Mouse (Mus musculus) ES-Bruce4 (cell line): ENCODE results near the gene Col7a1. TPM values are rescaled to one million over a fixed set of nuclear protein-coding genes. Genes with fewer than 3 reads are reported as not detected.

Source experiments
- H3K27ac ChIP-seq: 2 replicates; pipeline ENCODE4 v1.5.1; 2012; ENCODE audit warnings: low read length, inconsistent platforms; ENCODE audit not compliant: insufficient read depth
- H3K27me3 ChIP-seq: 2 replicates; pipeline ENCODE4 v1.6.1; 2012; ENCODE audit warnings: mild to moderate bottlenecking, low read length, inconsistent platforms; ENCODE audit not compliant: control insufficient read depth, poor library complexity, insufficient read depth, severe bottlenecking
- H3K36me3 ChIP-seq: 2 replicates; pipeline ENCODE4 v1.6.1; 2012; ENCODE audit warnings: inconsistent platforms, mild to moderate bottlenecking, low read length, moderate library complexity; ENCODE audit not compliant: control insufficient read depth, poor library complexity, insufficient read depth, severe bottlenecking
- H3K4me1 ChIP-seq: one replicate; pipeline ENCODE4 v1.8.1; 2011; ENCODE audit warnings: low read length; ENCODE audit not compliant: control insufficient read depth, insufficient read depth
- H3K4me3 ChIP-seq: 2 replicates; pipeline ENCODE4 v1.5.1; 2011; ENCODE audit warnings: low read depth, mild to moderate bottlenecking, low read length
- H3K9ac ChIP-seq: 2 replicates; pipeline ENCODE4 v1.6.1; 2012; ENCODE audit warnings: low read depth, mild to moderate bottlenecking, inconsistent platforms; ENCODE audit not compliant: poor library complexity, severe bottlenecking
- H3K9me3 ChIP-seq: replicated peaks from 2 replicates; pipeline ENCODE4 v1.6.1; 2012; ENCODE audit warnings: mild to moderate bottlenecking, low read length, inconsistent platforms; ENCODE audit not compliant: control insufficient read depth, poor library complexity, insufficient read depth, severe bottlenecking
- CTCF ChIP-seq: IDR thresholded peaks from one replicate; pipeline ENCODE4 v1.8.1; 2011; ENCODE audit warnings: low read depth, low read length
- EP300 ChIP-seq: IDR thresholded peaks from 2 replicates; pipeline ENCODE4 v1.6.1; 2011; ENCODE audit warnings: low read depth, low read length; ENCODE audit not compliant: insufficient read depth
- POLR2A ChIP-seq: IDR thresholded peaks from one replicate; pipeline ENCODE4 v1.8.1; 2011; ENCODE audit warnings: low read length; ENCODE audit not compliant: insufficient read depth
- polyA plus RNA-seq: library from polyadenylated mRNA; stranded (reverse); fragments of >200 nt; gene quantifications from 2 replicates; pipeline ENCODE4 v1.2.4, GENCODE M21; 2011; ENCODE audit warnings: low read depth; ENCODE audit not compliant: missing spikeins, insufficient read depth, insufficient read length

Gene Col7a1
- polyA plus RNA-seq, 1 experiment: 6.5 TPM

GRCm38 (mm10) chr9:108970623-108971022 is 17.2 kb downstream of the Col7a1 start:
- H3K4me1 ChIP-seq: no peaks in the 10 kb centered on the region
- H3K36me3 ChIP-seq: no peaks in the 10 kb centered on the region
- no peak for TF ChIP-seq CTCF
- no peak for TF ChIP-seq EP300
- TF ChIP-seq POLR2A: no peak
- H3K4me3 ChIP-seq: no peak overlapping the region
- H3K9ac ChIP-seq: no peak overlapping the region
- H3K27me3 ChIP-seq: no peaks in the 10 kb centered on the region
- H3K9me3 ChIP-seq: no peaks in the 10 kb centered on the region
- H3K27ac ChIP-seq: no peak overlapping the region

GRCm38 (mm10) chr9:108976483-108976882 is 23.1 kb downstream of the Col7a1 start:
- Histone ChIP-seq H3K27me3 (no peaks in the 10 kb centered on the region), H3K4me1 (no peaks in the 10 kb centered on the region), H3K27ac (no peak overlapping the region), H3K9me3 (no peaks in the 10 kb centered on the region), H3K4me3 (no peak overlapping the region), H3K9ac (no peak overlapping the region), H3K36me3 (no peaks in the 10 kb centered on the region)
- TF ChIP-seq POLR2A (no peak), CTCF (no peak), EP300 (no peak)

DNA sequence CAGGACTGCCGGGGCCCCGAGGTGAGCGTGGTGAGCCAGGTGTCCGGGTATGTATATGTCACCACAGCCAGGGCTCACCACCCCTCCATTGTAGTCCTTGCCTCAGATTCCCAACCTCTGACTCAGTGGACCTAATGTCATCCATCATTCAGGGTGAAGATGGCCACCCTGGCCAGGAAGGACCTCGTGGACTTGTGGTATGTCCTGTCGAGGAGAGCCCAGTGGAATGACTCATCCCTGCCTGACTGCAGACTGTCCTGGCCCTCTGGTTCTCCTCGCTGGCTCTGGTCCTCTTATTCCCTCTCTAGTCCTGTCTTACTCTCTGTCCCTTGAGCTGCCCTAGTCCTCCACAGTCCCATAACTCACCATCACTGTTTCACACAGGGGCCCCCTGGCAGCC is 24.6 kb downstream of the Col7a1 start:
- Histone ChIP-seq H3K9ac (no peak overlapping the region), H3K36me3 (no peaks in the 10 kb centered on the region), H3K27ac (no peak overlapping the region), H3K4me3 (no peak overlapping the region), H3K27me3 (no peaks in the 10 kb centered on the region), H3K4me1 (no peaks in the 10 kb centered on the region), H3K9me3 (no peaks in the 10 kb centered on the region)
- no peak for TF ChIP-seq CTCF
- TF ChIP-seq EP300: no peak
- TF ChIP-seq POLR2A: no peak

DNA sequence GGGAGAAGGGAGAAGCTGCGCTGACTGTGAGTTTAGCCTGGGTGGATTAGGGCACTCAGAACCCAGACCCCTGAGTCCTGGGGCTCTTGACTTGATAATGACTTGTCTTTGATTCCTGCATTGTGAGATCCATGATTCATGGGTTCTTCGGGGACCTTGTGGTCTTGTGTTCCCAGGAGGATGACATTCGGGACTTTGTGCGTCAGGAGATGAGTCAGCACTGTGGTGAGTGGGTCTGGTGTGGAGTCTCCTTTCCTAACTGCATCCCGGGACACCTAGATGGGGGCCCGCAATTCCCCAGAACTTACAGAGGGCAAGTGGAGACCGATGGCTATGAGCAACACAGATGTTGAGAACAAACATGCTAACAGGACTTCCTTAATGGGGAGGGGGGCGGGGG is 29.1 kb downstream of the Col7a1 start:
- no peak for TF ChIP-seq POLR2A
- TF ChIP-seq EP300: no peak
- TF ChIP-seq CTCF: no peak
- no peaks in the 10 kb centered on the region for H3K36me3 ChIP-seq
- H3K9ac ChIP-seq: no peak overlapping the region
- no peaks in the 10 kb centered on the region for H3K4me1 ChIP-seq
- no peaks in the 10 kb centered on the region for H3K27me3 ChIP-seq
- no peak overlapping the region for H3K4me3 ChIP-seq
- no peaks in the 10 kb centered on the region for H3K9me3 ChIP-seq
- no peak overlapping the region for H3K27ac ChIP-seq

- no peak overlapping the region for H3K27ac ChIP-seq
- H3K27me3 ChIP-seq: no peaks in the 10 kb centered on the region
- TF ChIP-seq POLR2A (no peak), CTCF (no peak), EP300 (no peak)
- H3K9me3 ChIP-seq: no peaks in the 10 kb centered on the region
- H3K4me3 ChIP-seq: no peak overlapping the region
- no peaks in the 10 kb centered on the region for H3K36me3 ChIP-seq
- peaks cover 2% of the 10 kb centered on the region for H3K4me1 ChIP-seq
- H3K9ac ChIP-seq: no peak overlapping the region
Measured at GRCm38 (mm10) chr9:108983209-108983608, 29.8 kb downstream of the Col7a1 start.

GRCm38 (mm10) chr9:108985710-108986109 is 32.3 kb downstream of the Col7a1 start, which contains the start of gene Ucn2:
Ucn2 (plus strand) TSS chr9:108986010.
- H3K27me3 ChIP-seq: no peaks in the 10 kb centered on the region
- H3K9ac ChIP-seq: no peak within 1 kb of the TSS
- TF ChIP-seq POLR2A (no peak), CTCF (no peak)
- H3K9me3 ChIP-seq: no peaks in the 10 kb centered on the region
- peaks cover 2% of the 10 kb centered on the region for H3K4me1 ChIP-seq
- no peak within 1 kb of the TSS for H3K4me3 ChIP-seq
- no peak within 1 kb of the TSS for H3K27ac ChIP-seq
- no peaks in the 10 kb centered on the region for H3K36me3 ChIP-seq
